Mouse (Mus musculus) megakaryocyte progenitor cell, adult 5-6 weeks (primary cell): ENCODE data around the gene Pitpnm1. TPM values are rescaled to one million over a fixed set of nuclear protein-coding genes. Genes with fewer than 3 reads are reported as not detected.
"Not testable (repeated sequence)": the region's sequence is repeated elsewhere in the genome, so short reads cannot be mapped to it uniquely, and the experiment has no call there.

Experiments
- ATAC-seq: replicated peaks from 2 replicates; pipeline ENCODE4 v1.8.0; 2016; ENCODE audit warnings: mild to moderate bottlenecking, moderate TSS enrichment, inconsistent platforms; ENCODE audit not compliant: poor library complexity
- total RNA-seq, 2 experiments: library from RNA; stranded (forward) in 1 of 2; stranded (reverse) in 1 of 2; fragments of 157-497, 149-512 nt in 1 of 2; fragments of 200-1000 nt in 1 of 2; gene quantifications; 2 replicates each; pipeline versions ENCODE4 v1.2.3 to v1.2.4; 2015 to 2017

Pitpnm1 gene
- 7.8 and 11.2 TPM in 2 replicates for total RNA-seq (2015)
- total RNA-seq (2017): 6.8 and 17.2 TPM in 2 replicates

DNA sequence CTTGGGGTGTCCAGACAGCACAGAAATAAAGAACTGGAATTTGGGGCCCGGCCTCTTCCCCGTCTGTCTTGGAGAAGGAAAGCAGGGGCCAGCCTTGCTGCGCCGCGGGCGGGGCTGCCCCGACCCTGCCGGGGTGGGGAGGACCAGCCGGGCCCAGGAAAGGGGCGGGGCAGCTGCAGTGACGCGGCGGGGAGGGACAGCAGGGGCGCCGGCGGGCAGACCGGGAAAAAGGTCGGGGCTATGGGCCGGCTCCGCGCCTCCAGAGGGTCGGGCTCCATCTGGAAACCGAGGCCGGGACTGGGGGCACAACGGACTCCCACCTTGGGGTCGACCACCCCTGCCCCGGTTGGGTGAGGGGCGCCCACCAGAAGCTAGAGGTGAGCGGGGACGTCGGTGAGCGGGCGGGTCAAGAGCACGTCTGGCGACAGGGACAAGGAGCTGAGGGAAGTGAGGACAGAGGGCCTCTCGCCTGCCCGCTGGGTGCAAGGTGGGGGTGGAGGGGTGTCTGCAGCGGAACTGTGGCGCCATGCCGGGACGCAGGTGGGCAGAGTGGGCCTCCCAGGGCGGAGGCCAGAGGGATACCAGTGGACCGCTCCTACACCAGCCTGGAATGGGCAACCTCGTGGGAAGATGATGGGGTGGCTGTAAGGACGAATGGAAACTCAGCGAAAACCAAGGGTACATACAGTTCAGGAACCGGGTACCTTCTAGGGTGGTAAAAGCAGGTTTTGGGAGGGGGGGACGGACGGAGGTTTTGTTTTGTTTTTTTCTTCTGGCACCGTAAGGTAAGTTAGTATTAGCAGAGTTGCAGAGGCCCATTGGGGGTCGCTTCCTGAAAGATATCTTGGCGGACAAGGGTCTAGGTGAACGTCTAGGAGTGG, at the start of gene Pitpnm1:
TSS of gene Pitpnm1 (plus strand) at position 162 of the 881 bp plus-strand sequence.
- no peak for ATAC-seq

DNA sequence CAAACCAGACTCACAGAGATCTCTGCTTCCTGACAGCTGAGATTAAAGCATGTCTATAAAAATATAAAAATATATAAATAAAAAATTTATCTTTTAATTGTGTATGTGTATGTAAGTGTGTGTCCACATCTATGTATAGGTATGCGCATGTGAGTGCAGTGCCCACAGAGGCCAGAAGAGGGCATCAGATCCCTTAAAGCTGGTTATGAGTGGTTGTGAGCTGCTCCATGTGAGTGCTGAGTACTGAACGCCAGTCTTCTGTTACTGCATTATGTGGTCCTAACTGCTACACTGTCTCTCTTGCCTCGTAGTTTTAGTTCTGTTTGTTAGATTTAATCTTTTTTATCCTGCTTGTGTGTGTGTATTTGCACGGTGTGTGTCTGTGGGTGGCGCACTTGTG, 48.8 kb upstream of the Pitpnm1 start:
- ATAC-seq: no peak

- 0 out of 2 replicates have a peak, but pooled peaks have one; percentile 47 for ATAC-seq
Measured at GRCm38 (mm10) chr19:4051741-4052515, 47.9 kb upstream of the Pitpnm1 start.

DNA sequence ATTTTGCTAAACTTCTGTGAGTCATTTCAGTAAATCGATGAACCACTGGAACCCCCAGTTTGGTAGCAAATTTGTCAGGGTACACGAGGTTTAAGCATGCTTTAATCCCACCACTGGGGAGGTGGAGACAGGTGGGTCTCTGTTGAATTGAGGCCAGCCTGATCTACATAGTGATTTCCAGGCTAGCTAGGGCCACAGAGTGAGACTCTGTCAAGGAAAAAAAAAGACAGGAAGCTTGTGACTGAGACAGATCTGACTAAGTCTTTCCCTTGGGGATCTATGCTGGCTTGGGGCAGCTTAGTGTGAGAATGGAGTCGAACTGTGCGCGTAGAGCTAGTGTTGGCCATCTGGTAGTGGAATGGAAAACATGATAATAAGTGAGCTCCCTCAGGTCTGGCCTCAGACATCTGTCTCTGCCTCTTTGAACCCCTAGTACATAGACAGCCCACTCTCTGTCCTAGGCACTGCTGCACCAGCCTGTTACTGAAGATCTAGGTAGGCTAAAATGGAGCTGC, 47.2 kb upstream of the Pitpnm1 start:
- no peak for ATAC-seq

DNA sequence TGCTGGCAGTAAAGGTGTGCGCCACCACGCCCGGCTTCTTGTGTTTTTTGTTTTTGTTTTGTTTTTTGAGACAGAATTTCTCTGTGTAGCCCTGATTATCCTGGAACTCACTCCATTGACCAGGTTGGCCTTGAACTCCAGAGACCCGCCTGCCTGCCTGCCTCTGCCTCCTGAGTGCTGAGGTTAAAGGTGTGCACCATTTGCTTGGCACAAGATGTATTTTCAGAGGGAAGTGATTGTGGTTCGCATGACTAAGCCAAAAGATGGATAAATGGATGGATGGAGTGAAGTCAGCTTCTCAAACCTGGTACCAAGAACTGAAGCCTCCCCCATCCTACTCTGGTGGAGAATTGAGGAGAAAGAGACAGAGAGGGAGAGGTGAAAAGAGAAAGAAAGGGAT, 45.2 kb upstream of the Pitpnm1 start:
- no peak for ATAC-seq

DNA sequence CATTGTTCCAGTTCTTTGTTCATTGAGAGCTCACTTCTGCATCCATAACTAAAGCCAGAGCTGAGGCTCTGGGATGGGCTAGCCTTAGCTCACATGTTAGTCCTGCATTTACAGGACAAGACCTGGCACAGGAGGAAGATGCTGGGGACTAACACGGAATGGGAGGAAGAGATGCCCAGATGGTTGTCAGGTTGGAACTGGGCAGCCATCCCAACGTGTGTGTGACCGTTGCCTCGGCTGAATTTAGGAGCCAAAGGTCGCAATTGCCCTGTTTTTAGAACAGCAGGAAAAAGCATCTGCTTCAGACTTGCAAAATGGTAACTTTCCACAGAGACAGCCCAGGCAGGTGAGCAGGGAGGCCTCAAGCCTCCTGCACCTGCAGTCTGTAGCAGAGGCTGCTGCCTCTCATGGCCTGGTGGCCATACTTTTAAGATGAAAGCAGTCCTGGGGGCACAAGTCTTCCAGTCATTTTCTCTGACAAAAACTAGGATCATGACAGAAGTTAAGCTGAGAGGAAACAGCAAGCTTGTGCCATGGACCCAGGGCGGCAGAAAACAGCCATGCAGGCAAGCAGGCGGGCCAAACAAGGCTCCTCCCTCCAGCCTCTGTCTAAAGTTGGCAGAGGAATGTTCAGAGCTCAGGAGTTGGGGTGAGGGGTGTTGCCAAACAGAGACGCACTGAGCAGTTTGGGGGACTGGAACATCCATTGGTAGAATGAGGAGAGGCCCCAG, 44.4 kb upstream of the Pitpnm1 start:
- ATAC-seq: no peak

GRCm38 (mm10) chr19:4055947-4056693, 43.7 kb upstream of the Pitpnm1 start:
- no peak for ATAC-seq

GRCm38 (mm10) chr19:4056727-4057126, 43.1 kb upstream of the Pitpnm1 start:
- ATAC-seq: no peak

DNA sequence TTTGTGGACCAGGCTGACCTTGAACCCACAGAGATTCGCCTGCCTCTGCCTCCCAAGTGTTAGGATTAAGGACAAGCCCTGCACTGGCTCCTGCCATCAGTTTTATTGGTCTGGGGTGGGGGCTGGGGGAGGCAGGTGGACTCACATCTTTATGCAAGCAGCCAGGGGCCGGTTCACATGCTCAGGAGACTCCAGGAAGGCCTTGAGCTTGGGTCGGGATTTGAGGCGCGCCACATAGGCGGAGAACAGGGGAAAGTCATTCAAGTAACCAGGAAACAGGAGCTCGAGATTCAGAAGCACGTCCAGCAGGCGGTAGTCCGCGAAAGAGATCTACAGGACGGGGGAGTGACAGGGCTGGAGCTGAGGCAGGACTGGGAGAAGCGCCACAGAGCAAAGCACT, 42.4 kb upstream of the Pitpnm1 start:
- no peak for ATAC-seq

DNA sequence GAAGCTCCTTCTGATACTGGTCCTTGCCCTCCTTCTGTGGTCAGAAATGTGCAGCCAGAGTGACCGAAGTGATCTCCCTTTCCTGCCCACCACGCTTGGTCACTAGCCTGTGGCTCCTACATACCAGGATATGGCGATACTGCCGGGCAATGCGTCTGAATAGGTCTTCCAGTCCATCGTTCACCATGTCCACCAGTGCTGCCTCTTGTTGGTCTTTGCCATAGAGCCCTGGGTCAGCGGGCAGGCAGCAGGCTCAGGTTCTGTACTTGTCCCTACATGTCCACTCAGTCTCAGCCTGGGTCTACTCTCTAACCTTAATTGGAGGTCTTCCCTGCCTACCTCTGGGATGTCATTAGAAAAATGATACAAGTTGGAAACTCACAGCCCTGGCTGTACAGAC, 41.8 kb upstream of the Pitpnm1 start:
- ATAC-seq: no peak

DNA sequence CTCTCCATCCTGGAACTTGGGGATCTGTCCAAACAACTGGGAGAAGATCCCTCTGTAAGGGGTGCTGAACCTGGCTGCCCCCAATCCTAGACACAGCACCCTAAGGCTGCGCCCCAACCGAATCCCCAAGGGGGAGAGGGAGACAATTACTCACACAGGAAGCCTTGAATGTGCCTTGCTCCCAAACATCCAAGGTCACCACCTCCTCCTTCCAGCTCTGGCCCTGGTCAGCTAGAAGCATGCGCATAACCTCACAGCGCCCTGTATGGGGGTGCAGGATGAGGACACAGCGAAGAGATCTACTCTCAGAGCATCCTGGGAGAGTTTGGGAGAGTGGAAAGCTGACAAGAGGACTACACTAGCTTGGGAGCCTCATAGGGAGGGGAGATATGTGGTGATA, 41.2 kb upstream of the Pitpnm1 start:
- ATAC-seq: no peak

DNA sequence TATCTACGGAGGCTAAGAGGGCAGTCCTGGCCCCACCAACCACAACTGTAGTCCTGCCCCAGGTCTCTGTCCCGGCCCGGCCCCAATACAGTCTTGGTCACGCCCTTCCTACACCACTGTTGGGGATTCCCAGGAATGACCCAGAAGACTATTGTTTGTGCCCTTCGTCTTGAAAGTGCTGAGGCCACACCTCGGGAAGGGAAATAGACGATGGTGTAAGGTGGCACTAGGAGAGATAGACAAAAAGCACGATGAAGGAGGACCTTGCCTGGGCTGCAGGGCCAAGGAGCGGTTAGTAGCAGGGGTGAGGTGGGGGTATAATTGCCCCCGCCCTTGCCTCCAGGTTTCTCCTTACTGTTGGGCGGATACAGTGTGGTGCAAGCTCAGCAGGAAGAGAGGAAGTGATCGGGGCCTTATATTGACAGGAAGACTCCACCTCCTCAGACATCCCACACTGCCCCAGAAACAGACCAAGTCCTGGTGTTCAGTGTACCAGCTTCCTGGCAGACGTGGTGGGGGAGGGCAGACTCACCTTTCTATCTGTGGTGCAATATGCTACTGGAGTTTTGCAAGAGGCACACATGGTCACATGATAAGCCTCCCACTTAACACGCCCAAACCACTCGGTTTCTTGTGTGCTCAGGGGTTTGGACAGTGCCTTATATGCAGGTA, 40.6 kb upstream of the Pitpnm1 start, which contains the start of gene Gstp3:
TSS of gene Gstp3 (minus strand) at position 501 of the 672 bp plus-strand sequence.
- peak; percentile 97 for ATAC-seq

DNA sequence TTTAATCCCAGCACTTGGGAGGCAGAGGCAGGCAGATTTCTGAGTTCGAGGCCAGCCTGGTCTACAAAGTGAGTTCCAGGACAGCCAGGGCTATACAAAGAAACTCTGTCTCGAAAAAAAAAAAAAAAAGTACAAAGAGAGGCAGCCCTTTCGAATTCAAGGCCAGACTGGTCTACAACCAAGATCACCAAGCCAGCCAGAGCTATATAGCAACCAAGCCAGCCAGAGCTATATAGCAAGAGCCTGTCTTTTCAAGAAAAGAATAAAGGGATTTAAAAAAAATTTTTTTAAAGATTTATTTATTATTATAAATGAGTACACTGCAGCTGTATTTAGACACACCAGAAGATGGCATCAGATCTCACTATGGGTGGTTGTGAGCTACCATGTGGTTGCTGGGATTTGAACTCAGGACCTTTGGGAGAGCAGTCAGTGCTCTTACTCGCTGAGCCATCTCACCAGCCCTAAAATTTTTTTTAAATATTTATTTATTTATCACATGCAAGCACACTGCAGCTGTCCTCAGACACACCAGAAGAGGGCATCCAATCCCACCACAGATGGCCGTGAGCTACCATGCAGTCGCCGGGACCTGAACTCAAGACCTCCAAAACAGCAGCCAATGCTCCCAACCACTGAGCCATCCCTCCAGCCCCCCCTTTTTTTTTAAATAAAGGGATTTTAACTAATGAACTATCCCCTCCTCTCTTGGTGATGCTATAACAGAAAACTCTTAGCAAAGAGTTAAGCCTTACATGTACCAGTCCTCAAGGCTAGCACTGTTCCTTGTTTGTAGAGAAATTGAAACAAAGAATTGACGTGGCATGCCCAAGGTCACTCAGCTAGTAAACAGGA, 39.5 kb upstream of the Pitpnm1 start:
- ATAC-seq: not testable (repeated sequence)

GRCm38 (mm10) chr19:4060899-4061465, 38.8 kb upstream of the Pitpnm1 start:
- no peak for ATAC-seq

- ATAC-seq: not testable (repeated sequence)
Measured at GRCm38 (mm10) chr19:4063357-4063756, 36.4 kb upstream of the Pitpnm1 start.

DNA sequence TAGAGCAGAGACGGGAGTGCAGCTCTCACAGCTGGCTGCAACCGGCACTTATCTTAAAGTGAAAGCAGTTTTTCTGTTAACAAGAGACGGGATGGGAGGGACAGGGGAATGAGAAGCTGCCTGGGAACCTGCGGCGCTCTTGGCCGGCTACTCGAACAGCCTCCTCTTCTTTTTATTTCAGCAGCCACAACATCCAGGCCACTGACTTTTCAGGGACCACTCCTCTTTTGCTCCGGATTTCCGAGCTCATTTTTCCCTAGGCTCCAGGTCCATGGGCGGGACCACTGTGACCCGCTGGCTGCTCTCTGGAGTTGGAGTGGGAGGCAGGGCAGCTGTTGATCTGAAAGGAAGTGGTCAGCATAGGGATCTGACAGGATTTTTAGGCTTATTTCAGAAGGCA, 35.3 kb upstream of the Pitpnm1 start:
- not testable (repeated sequence) for ATAC-seq

DNA sequence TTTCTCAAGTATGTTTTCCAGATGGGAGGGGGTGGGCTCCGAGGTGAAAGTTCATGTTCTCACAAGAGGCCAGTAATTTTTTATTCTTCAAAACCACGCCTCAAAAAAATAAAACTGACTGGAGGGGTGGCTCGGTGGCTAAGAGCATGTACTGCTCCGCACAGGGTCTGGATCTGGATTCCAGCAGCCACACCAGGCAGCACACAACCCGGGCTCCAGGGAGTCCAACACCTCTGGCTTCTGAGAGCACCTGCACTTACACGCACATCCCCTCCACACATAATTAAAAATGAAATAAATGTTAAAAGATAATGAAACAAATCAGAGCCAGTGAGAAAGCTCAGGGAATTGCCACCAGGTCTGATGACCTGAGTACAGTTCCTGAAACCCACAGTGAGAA, 33.5 kb upstream of the Pitpnm1 start:
- no peak for ATAC-seq

DNA sequence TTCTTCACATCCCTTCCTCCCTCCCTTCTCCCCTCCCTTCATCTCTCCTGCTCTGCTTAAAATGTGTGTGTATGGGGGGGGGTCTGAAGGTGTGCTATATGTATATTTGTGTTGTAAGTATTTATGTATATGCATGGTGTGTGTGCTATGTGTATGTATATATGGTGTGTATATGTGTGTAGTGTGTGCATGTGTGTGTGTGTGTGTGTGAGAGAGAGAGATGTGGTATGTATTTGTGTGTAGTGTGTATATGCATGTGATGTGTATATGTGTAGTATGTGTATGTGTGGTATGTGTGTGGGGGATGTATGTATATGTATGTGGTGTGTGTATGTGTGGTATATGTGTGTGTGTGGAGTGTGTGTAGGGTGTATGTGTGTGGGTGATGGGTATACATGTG, 32.9 kb upstream of the Pitpnm1 start:
- ATAC-seq: no peak
